Mouse (Mus musculus) thymus, postnatal 0 days (tissue): ENCODE measurements around the gene Olfr157. TPM values are rescaled to one million over a fixed set of nuclear protein-coding genes. Genes with fewer than 3 reads are reported as not detected.
"Not testable (repeated sequence)": the region's sequence is repeated elsewhere in the genome, so short reads cannot be mapped to it uniquely, and the experiment has no call there.

Experiments used
- DNase-seq: peaks from one replicate; pipeline ENCODE4 v3.0.0-alpha.2; 2015; ENCODE audit warnings: low spot score
- polyA plus RNA-seq: library from polyadenylated mRNA; unstranded; fragments of >200 nt; fragmentation: Nextera tagmentation; extraction: Ambion mirVana; gene quantifications from 2 replicates; pipeline ENCODE4 v1.2.1, GENCODE M21; 2015

Olfr157 gene
- polyA plus RNA-seq, 1 experiment from 2014 or later = not detected

GRCm38 (mm10) chr4:43798936-43799335, 41.1 kb downstream of the Olfr157 start:
- no peak for DNase-seq

- not testable (repeated sequence) for DNase-seq
Observed at GRCm38 (mm10) chr4:43795844-43796243, 44.2 kb downstream of the Olfr157 start.

- no peak for DNase-seq
Observed at GRCm38 (mm10) chr4:43795296-43795695, 44.7 kb downstream of the Olfr157 start.

Other genes with a start within 250 kb of the Olfr157 start
- 0.75 and 0.91 TPM in 2 replicates for gene Npr2, start 208.3 kb downstream of the Olfr157 start, polyA plus RNA-seq
- gene Spag8, start 186.6 kb downstream of the Olfr157 start, polyA plus RNA-seq = 0.14 and 0.66 TPM in 2 replicates
- gene Hint2, start 183.7 kb downstream of the Olfr157 start, polyA plus RNA-seq = 74.1 and 74.7 TPM in 2 replicates
- 0.76 and 1.1 TPM in 2 replicates for gene Tmem8b, start 171.2 kb downstream of the Olfr157 start, polyA plus RNA-seq
- 3.2 and 3.3 TPM in 2 replicates for gene Fam221b, start 171.1 kb downstream of the Olfr157 start, polyA plus RNA-seq
- not detected in 2 replicates for gene Olfr70, start 139.4 kb downstream of the Olfr157 start, polyA plus RNA-seq
- gene Olfr71, start 129.9 kb downstream of the Olfr157 start, polyA plus RNA-seq = not detected in 2 replicates
- gene Hrct1, start 113.0 kb downstream of the Olfr157 start, polyA plus RNA-seq = 1.1 and 1.5 TPM in 2 replicates
- 0.28 and 0.43 TPM in 2 replicates for gene Spaar, start 110.2 kb downstream of the Olfr157 start, polyA plus RNA-seq
- not detected in 2 replicates for gene Olfr159, start 69.2 kb downstream of the Olfr157 start, polyA plus RNA-seq
- gene Olfr156, start 16.3 kb downstream of the Olfr157 start, polyA plus RNA-seq = not detected in 2 replicates
- gene Olfr155, start 11.4 kb upstream of the Olfr157 start, polyA plus RNA-seq = not detected in 2 replicates
- gene Reck, start 35.3 kb upstream of the Olfr157 start, polyA plus RNA-seq = 2.1 and 2.2 TPM in 2 replicates
- 32.8 and 36.7 TPM in 2 replicates for gene Glipr2, start 117.2 kb upstream of the Olfr157 start, polyA plus RNA-seq
- gene Ccin, start 143.3 kb upstream of the Olfr157 start, polyA plus RNA-seq = not detected in 2 replicates
- gene Clta, start 164.3 kb upstream of the Olfr157 start, polyA plus RNA-seq = 251 and 260 TPM in 2 replicates
- gene Gne, start 244.0 kb upstream of the Olfr157 start, polyA plus RNA-seq = 33.8 and 39.2 TPM in 2 replicates